Mouse (Mus musculus) megakaryocyte, embryonic 14.5 days (primary cell): ENCODE results near the gene 2010111I01Rik.

Source experiments
- FLI1 ChIP-seq: IDR thresholded peaks from 2 replicates; pipeline ENCODE4 v1.6.1; 2012; ENCODE audit warnings: low read length, inconsistent platforms, mixed read lengths
- GATA1 ChIP-seq: IDR thresholded peaks from 3 replicates; pipeline ENCODE4 v1.6.1; 2012; ENCODE audit warnings: mixed read lengths, low read length, inconsistent platforms, borderline replicate concordance

GRCm38 (mm10) chr13:62980131-62980530 is 15.4 kb downstream of the 2010111I01Rik start:
- TF ChIP-seq GATA1 = no peak
- TF ChIP-seq FLI1 = no peak
